ENCODE assay signal across 32 mouse cellular contexts in the genomic region with DNA sequence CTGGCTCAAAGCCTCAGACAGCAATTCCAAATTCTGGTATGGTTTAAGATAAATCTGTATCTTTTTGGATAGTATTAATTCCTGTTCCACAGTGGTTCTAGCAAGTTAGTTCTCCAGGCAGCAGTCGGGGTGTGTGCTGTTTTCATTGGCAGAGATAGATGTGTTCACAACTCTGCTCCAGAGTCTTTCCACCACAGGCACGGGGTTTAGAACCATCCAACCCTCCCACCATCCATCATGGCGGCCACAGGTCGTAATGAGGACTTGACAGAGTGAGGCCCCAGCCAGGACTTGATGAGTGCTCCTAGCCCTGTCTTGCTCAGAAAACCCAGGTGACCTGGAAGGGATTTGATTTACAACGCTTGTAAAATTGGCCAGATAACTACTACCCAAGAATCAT.
"Had no signal": no experiment of that assay in that cellular context is flagged by ENCODE, and none has a peak within 500 bp of the region (broad histone marks: within the 10 kb centered on the region; RNA-seq: fewer than 3 reads in every experiment).

No protein-coding gene starts in this region.

- H3K27me3 ChIP-seq: limb, embryonic 12.5 days; limb, embryonic 13.5 days; limb, embryonic 15.5 days; liver, embryonic 12.5 days; liver, embryonic 13.5 days; liver, embryonic 15.5 days; lung, embryonic 15.5 days; megakaryocyte, embryonic 14.5 days; midbrain, embryonic 12.5 days; midbrain, embryonic 13.5 days; midbrain, embryonic 15.5 days; neural tube, embryonic 12.5 days had no signal

- H3K9ac ChIP-seq: limb, embryonic 12.5 days; limb, embryonic 13.5 days; limb, embryonic 15.5 days; liver, embryonic 12.5 days; liver, embryonic 13.5 days; liver, embryonic 14.5 days; liver, embryonic 15.5 days; liver, postnatal 0 days; lung, embryonic 14.5 days; lung, embryonic 15.5 days; midbrain, embryonic 12.5 days; midbrain, embryonic 13.5 days; midbrain, embryonic 15.5 days; neural tube, embryonic 12.5 days had no signal

- ATAC-seq: liver, embryonic 12.5 days; liver, postnatal 0 days; lung, postnatal 0 days; midbrain, embryonic 13.5 days; midbrain, embryonic 15.5 days; midbrain, embryonic 16.5 days had no signal

- H3K4me1 ChIP-seq: limb, embryonic 10.5 days; limb, embryonic 12.5 days; limb, embryonic 13.5 days; limb, embryonic 15.5 days; lung, embryonic 15.5 days; midbrain, embryonic 10.5 days; midbrain, embryonic 12.5 days; midbrain, embryonic 13.5 days; midbrain, embryonic 15.5 days had no signal

- H3K27ac ChIP-seq: limb, embryonic 10.5 days; limb, embryonic 12.5 days; limb, embryonic 13.5 days; limb, embryonic 15.5 days; liver, embryonic 12.5 days; liver, embryonic 13.5 days; liver, embryonic 14.5 days; liver, embryonic 15.5 days; lung, embryonic 15.5 days; macrophage; midbrain, embryonic 10.5 days; midbrain, embryonic 12.5 days; midbrain, embryonic 13.5 days; midbrain, embryonic 15.5 days; neural tube, embryonic 12.5 days had no signal

- H3K4me3 ChIP-seq: limb, embryonic 10.5 days; limb, embryonic 12.5 days; limb, embryonic 13.5 days; limb, embryonic 15.5 days; liver, embryonic 12.5 days; liver, embryonic 13.5 days; liver, embryonic 15.5 days; lung, embryonic 15.5 days; megakaryocyte, embryonic 14.5 days; midbrain, embryonic 10.5 days; midbrain, embryonic 12.5 days; midbrain, embryonic 13.5 days; midbrain, embryonic 15.5 days; myocyte; neural tube, embryonic 12.5 days had no signal

- H3K4me2 ChIP-seq: limb, embryonic 12.5 days; limb, embryonic 13.5 days; limb, embryonic 15.5 days; liver, embryonic 11.5 days; liver, embryonic 12.5 days; liver, embryonic 13.5 days; liver, embryonic 15.5 days; lung, embryonic 14.5 days; lung, embryonic 15.5 days; midbrain, embryonic 11.5 days; midbrain, embryonic 12.5 days; midbrain, embryonic 13.5 days; midbrain, embryonic 15.5 days; neural tube, embryonic 12.5 days had no signal

- DNase-seq: left cerebral cortex, postnatal 4 days; liver; liver, embryonic 13.5 days; liver, postnatal 0 days; lung, adult 18-20 months; lung, adult 2 months; lung, embryonic 14.5 days; lung, postnatal 10 days; lung, postnatal 14 days; lung, postnatal 36 days; lung, postnatal 4 days; midbrain, embryonic 14.5 days had no signal

- H3K36me3 ChIP-seq: liver, embryonic 13.5 days; liver, embryonic 15.5 days; lung, embryonic 15.5 days; midbrain, embryonic 12.5 days; midbrain, embryonic 15.5 days had no signal

- H3K9me3 ChIP-seq: limb, embryonic 10.5 days; limb, embryonic 12.5 days; limb, embryonic 13.5 days; limb, embryonic 15.5 days; liver, embryonic 12.5 days; liver, embryonic 13.5 days; liver, embryonic 15.5 days; lung, embryonic 15.5 days; megakaryocyte, embryonic 14.5 days; midbrain, embryonic 10.5 days; midbrain, embryonic 12.5 days; midbrain, embryonic 13.5 days; midbrain, embryonic 15.5 days; neural tube, embryonic 12.5 days had no signal
